In genomic region chr13:76410665-76411064, GRCm38 (mm10) we compare ENCODE assay signal across 13 mouse cellular contexts. TPM values are rescaled to one million over a fixed set of nuclear protein-coding genes. Genes with fewer than 3 reads are reported as not detected.
DNase-seq lines count a peak whose midpoint lies in the region; ATAC-seq and TF ChIP-seq lines count a peak whose summit lies in the region.
"Had no signal": no experiment of that assay in that cellular context is flagged by ENCODE, and none has a peak within 500 bp of the region (broad histone marks: within the 10 kb centered on the region; RNA-seq: fewer than 3 reads in every experiment).

No protein-coding gene starts in this region.

- no peaks in the 10 kb centered on the region for H3K36me3 ChIP-seq in lung, postnatal 0 days (ENCODE audit: insufficient read depth, low read length)
- H3K36me3 ChIP-seq in heart, postnatal 0 days (replicated peaks; ENCODE audit: control insufficient read depth, insufficient read depth, low read length), result no peaks in the 10 kb centered on the region
- H3K36me3 ChIP-seq: hindbrain, embryonic 15.5 days; limb, embryonic 12.5 days; midbrain, embryonic 12.5 days had no signal

- no peak overlapping the region for H3K4me3 ChIP-seq in lung, postnatal 0 days (ENCODE audit: low read depth, low read length)
- H3K4me3 ChIP-seq in heart, postnatal 0 days (ENCODE audit: low read depth, low read length), result no peak overlapping the region
- no peak overlapping the region for H3K4me3 ChIP-seq in gastrocnemius, adult 2 months
- H3K4me3 ChIP-seq: hindbrain, embryonic 15.5 days; limb, embryonic 12.5 days; midbrain, embryonic 12.5 days had no signal

- no peak overlapping the region for H3K9ac ChIP-seq in lung, postnatal 0 days (replicated peaks; ENCODE audit: low read depth)
- H3K9ac ChIP-seq in heart, postnatal 0 days (replicated peaks; ENCODE audit: low read depth, low read length), result no peak overlapping the region
- H3K9ac ChIP-seq: hindbrain, embryonic 15.5 days; limb, embryonic 12.5 days; midbrain, embryonic 12.5 days had no signal

- WGBS in lung, postnatal 0 days, result 52% methylated on average over 1 of the region's 1 CpGs
- WGBS in heart, postnatal 0 days, result 40% methylated on average over 1 of the region's 1 CpGs

- H3K27me3 ChIP-seq in lung, postnatal 0 days (replicated peaks; ENCODE audit: insufficient read depth, low read length), result no peaks in the 10 kb centered on the region
- no peaks in the 10 kb centered on the region for H3K27me3 ChIP-seq in heart, postnatal 0 days (ENCODE audit: control insufficient read depth, insufficient read depth, low read length)
- H3K27me3 ChIP-seq: hindbrain, embryonic 15.5 days; limb, embryonic 12.5 days; midbrain, embryonic 12.5 days had no signal

- no peak overlapping the region for H3K4me2 ChIP-seq in lung, postnatal 0 days (replicated peaks; ENCODE audit: low read depth, low read length)
- no peak overlapping the region for H3K4me2 ChIP-seq in heart, postnatal 0 days (ENCODE audit: low read depth, low read length)
- H3K4me2 ChIP-seq: hindbrain, embryonic 15.5 days; limb, embryonic 12.5 days; midbrain, embryonic 12.5 days had no signal

- intact Hi-C loops in heart, postnatal 14 days (cut with DNase I), result no loop called here
- intact Hi-C loops in gastrocnemius, adult 2 months (cut with DNase I), result no loop called here

- peak; percentile 25; the same call in 1 of the 2 replicates for ATAC-seq in lung, postnatal 0 days
- ATAC-seq in heart, postnatal 0 days (ENCODE audit: insufficient read depth, low read depth), result peak; percentile 33
- ATAC-seq: activated CD4-positive, CD25-positive, alpha-beta regulatory T cell, adult 4 months had no signal

- peak; percentile 12 to 52 for DNase-seq in heart, adult 18-20 months
- DNase-seq in heart, postnatal 14 days, result no peak
- DNase-seq in lung, postnatal 0 days (ENCODE audit: low spot score), result peak; percentile 41
- DNase-seq in lung, postnatal 14 days, result no peak
- peak; percentile 57 for DNase-seq in heart, postnatal 0 days (ENCODE audit: low spot score)
- DNase-seq in telencephalon, adult 2 months (ENCODE audit: low read depth, low spot score), result peak; percentile 27
- no peak for DNase-seq in gastrocnemius, adult 2 months
- DNase-seq: cerebellum, postnatal 14 days; kidney, adult 9 months had no signal

- no peaks in the 10 kb centered on the region for H3K4me1 ChIP-seq in lung, postnatal 0 days (ENCODE audit: insufficient read depth, low read depth, low read length)
- H3K4me1 ChIP-seq in heart, postnatal 0 days (ENCODE audit: control insufficient read depth, insufficient read depth), result no peaks in the 10 kb centered on the region
- H3K4me1 ChIP-seq: hindbrain, embryonic 15.5 days; limb, embryonic 12.5 days; midbrain, embryonic 12.5 days had no signal

- H3K27ac ChIP-seq in lung, postnatal 0 days (ENCODE audit: low read length), result no peak overlapping the region
- H3K27ac ChIP-seq in heart, postnatal 0 days (ENCODE audit: low read depth), result no peak overlapping the region
- H3K27ac ChIP-seq in gastrocnemius, adult 2 months, result no peak overlapping the region
- H3K27ac ChIP-seq: hindbrain, embryonic 15.5 days; limb, embryonic 12.5 days; midbrain, embryonic 12.5 days had no signal

- TF ChIP-seq CTCF in lung, postnatal 0 days (IDR thresholded peaks at IDR 0.05), result no peak
- no peak for TF ChIP-seq CTCF in heart, postnatal 0 days (IDR thresholded peaks at IDR 0.05; ENCODE audit: low read depth)
- no peak for TF ChIP-seq CTCF in gastrocnemius, adult 2 months (IDR thresholded peaks at IDR 0.05)

- H3K9me3 ChIP-seq in lung, postnatal 0 days (ENCODE audit: low read length), result no peaks in the 10 kb centered on the region
- no peaks in the 10 kb centered on the region for H3K9me3 ChIP-seq in heart, postnatal 0 days (replicated peaks; ENCODE audit: control insufficient read depth, low read length)
- H3K9me3 ChIP-seq: hindbrain, embryonic 15.5 days; limb, embryonic 12.5 days; midbrain, embryonic 12.5 days had no signal

- 0 out of 2 replicates have a peak, but pooled peaks have one; percentile 13 for TF ChIP-seq EP300 in lung, postnatal 0 days (IDR thresholded peaks at IDR 0.05)
- TF ChIP-seq EP300 in heart, postnatal 0 days (IDR thresholded peaks at IDR 0.05; ENCODE audit: low read depth), result no peak

RNA-seq across cellular contexts. Expression of gene Mctp1, which starts 26.3 kb away (rescaled TPM):
- 1 to 10 TPM; 2.6 to 2.7 TPM for total RNA-seq in heart, adult 18-20 months (2021)
- total RNA-seq in heart, postnatal 14 days (2021), result 1 to 10 TPM; 1.6 to 2.6 TPM
- polyA plus RNA-seq in lung, postnatal 0 days (2015; fragmentation: Nextera tagmentation; extraction: Ambion mirVana), result 3.9 and 4.4 TPM in 2 replicates
- not detected in 2 replicates for total RNA-seq in heart, postnatal 0 days (2014; rRNA removed; ENCODE audit: low replicate concordance)
- 0.34 and 0.81 TPM in 2 replicates for polyA plus RNA-seq in heart, postnatal 0 days (2015; fragmentation: Nextera tagmentation; extraction: Ambion mirVana)
- 1 to 10 TPM in 1 of 2 experiments, under 1 TPM in 1; 0.75 to 1.5 TPM for total RNA-seq in gastrocnemius, adult 2 months (2021)

Comparison
In these comparisons a context has a peak if more than half of its experiments do, and no peak if none do; other contexts are left out.
1. DNase-seq: peak in heart, adult 18-20 months (2 of 2), lung, postnatal 0 days (single experiment), heart, postnatal 0 days (single experiment) and telencephalon, adult 2 months (single experiment); none in heart, postnatal 14 days (0 of 2), lung, postnatal 14 days (single experiment) and gastrocnemius, adult 2 months (single experiment).